Mouse (Mus musculus) myocyte (in vitro differentiated cells): ENCODE data around the gene D1Pas1. TPM values are rescaled to one million over a fixed set of nuclear protein-coding genes. Genes with fewer than 3 reads are reported as not detected.

ENCODE experiments used
- H3K27me3 ChIP-seq: one replicate; pipeline ENCODE4 v1.6.1; 2011; ENCODE audit not compliant: control insufficient read depth, insufficient read depth, insufficient read length
- H3K36me3 ChIP-seq: one replicate; pipeline ENCODE4 v1.6.1; 2011; ENCODE audit not compliant: control insufficient read depth, insufficient read depth
- H3K4me2 ChIP-seq: one replicate; pipeline ENCODE4 v1.6.1; 2011; ENCODE audit warnings: low read depth, control low read depth
- H3K4me3 ChIP-seq: one replicate; pipeline ENCODE4 v1.5.1; 2011; ENCODE audit warnings: mild to moderate bottlenecking, control low read depth, moderate library complexity
- H3K79me2 ChIP-seq: one replicate; pipeline ENCODE4 v1.6.1; 2011; ENCODE audit not compliant: control insufficient read depth, insufficient read depth
- H3ac ChIP-seq: one replicate; pipeline ENCODE4 v1.6.1; 2011; ENCODE audit not compliant: control insufficient read depth, insufficient read length
- CEBPB ChIP-seq: IDR thresholded peaks from 2 replicates; pipeline ENCODE4 v1.6.1; 2011; ENCODE audit warnings: mild to moderate bottlenecking, moderate library complexity; ENCODE audit not compliant: poor library complexity, insufficient read depth, severe bottlenecking
- E2F4 ChIP-seq: IDR thresholded peaks from one replicate; pipeline ENCODE4 v1.6.1; 2011; ENCODE audit warnings: mild to moderate bottlenecking, control low read depth, moderate library complexity; ENCODE audit not compliant: insufficient read depth
- MAX ChIP-seq: IDR thresholded peaks from one replicate; pipeline ENCODE4 v1.6.1; 2011; ENCODE audit warnings: low read depth, mild to moderate bottlenecking, control low read depth
- MYOD1 ChIP-seq, 3 experiments: IDR thresholded peaks; one replicate each; pipeline ENCODE4 v1.6.1; 2011; ENCODE audit warnings: control low read depth in 2 of 3, low read depth in 2 of 3, mild to moderate bottlenecking in 2 of 3, moderate library complexity in 1 of 3; ENCODE audit not compliant: insufficient read length in 2 of 3, control insufficient read depth in 1 of 3
- MYOG ChIP-seq, 3 experiments: IDR thresholded peaks; one replicate each; pipeline ENCODE4 v1.6.1; 2011; ENCODE audit warnings: control low read depth in 2 of 3, low read depth in 2 of 3, mild to moderate bottlenecking in 2 of 3; ENCODE audit not compliant: insufficient read length in 2 of 3, control insufficient read depth in 1 of 3, insufficient read depth in 1 of 3
- POLR2A ChIP-seq: IDR thresholded peaks from one replicate; pipeline ENCODE4 v1.6.1; 2011; ENCODE audit warnings: low read depth, mild to moderate bottlenecking, control low read depth, moderate library complexity; ENCODE audit not compliant: insufficient read length
- POLR2AphosphoS2 ChIP-seq: IDR thresholded peaks from one replicate; pipeline ENCODE4 v1.6.1; 2011; ENCODE audit warnings: low read depth, control low read depth; ENCODE audit not compliant: insufficient read length
- REST ChIP-seq: IDR thresholded peaks from one replicate; pipeline ENCODE4 v1.6.1; 2011; ENCODE audit warnings: mild to moderate bottlenecking, control low read depth, moderate library complexity; ENCODE audit not compliant: insufficient read depth, insufficient read length
- SRF ChIP-seq: IDR thresholded peaks from one replicate; pipeline ENCODE4 v1.6.1; 2011; ENCODE audit warnings: low read depth; ENCODE audit not compliant: control insufficient read depth, insufficient read length
- TCF12 ChIP-seq: IDR thresholded peaks from one replicate; pipeline ENCODE4 v1.6.1; 2011; ENCODE audit warnings: mild to moderate bottlenecking, control low read depth; ENCODE audit not compliant: poor library complexity, insufficient read depth, severe bottlenecking
- TCF3 ChIP-seq: IDR thresholded peaks from one replicate; pipeline ENCODE4 v1.6.1; 2011; ENCODE audit warnings: low read depth, control low read depth; ENCODE audit not compliant: insufficient read length
- USF1 ChIP-seq: IDR thresholded peaks from one replicate; pipeline ENCODE4 v1.6.1; 2011; ENCODE audit warnings: low read depth, mild to moderate bottlenecking, control low read depth, moderate library complexity
- polyA plus RNA-seq: library from polyadenylated mRNA; unstranded; fragments of >200 nt; fragmentation: generic; extraction: Trizol; gene quantifications from one replicate; pipeline ENCODE4 v1.2.1, GENCODE M21; 2012; ENCODE audit warnings: missing spikeins

The D1Pas1 gene
- polyA plus RNA-seq, 1 experiment, result not detected

DNA sequence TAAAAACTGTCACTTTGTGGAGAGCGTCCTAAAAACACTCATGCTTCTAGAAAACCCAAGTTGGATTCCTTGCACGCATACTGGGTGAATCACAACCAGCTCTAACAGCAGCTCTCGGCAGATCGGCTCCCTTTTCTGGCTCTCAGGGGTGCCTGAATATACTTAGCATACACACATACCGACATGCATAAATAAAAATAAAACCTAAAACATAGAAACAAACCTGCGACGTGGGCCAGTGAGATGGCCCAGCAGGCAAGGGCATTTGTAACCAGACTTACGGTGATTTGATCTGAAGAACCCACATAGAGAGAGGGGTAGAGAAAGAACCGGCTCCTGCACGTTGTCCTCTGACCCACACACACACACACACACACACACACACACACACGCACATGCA lies 17.9 kb downstream of the D1Pas1 start:
- H3K4me3 ChIP-seq, result no peak overlapping the region
- H3K79me2 ChIP-seq, result no peaks in the 10 kb centered on the region
- no peaks in the 10 kb centered on the region for H3K27me3 ChIP-seq
- H3ac ChIP-seq, result no peak overlapping the region
- TF ChIP-seq TCF3 (no peak), MYOD1 (IDR thresholded peaks at IDR 0.05; ENCODE audit: control insufficient read depth in 1 of 3, insufficient read length in 2 of 3, low read depth in 2 of 3) (no peak), MYOG (IDR thresholded peaks at IDR 0.05; ENCODE audit: control insufficient read depth in 1 of 3, insufficient read depth in 1 of 3, insufficient read length in 2 of 3, low read depth in 2 of 3) (no peak), CEBPB (no peak), POLR2A (no peak), TCF12 (no peak), SRF (no peak), POLR2AphosphoS2 (no peak), USF1 (no peak), REST (no peak)
- H3K4me2 ChIP-seq, result no peak overlapping the region
- no peaks in the 10 kb centered on the region for H3K36me3 ChIP-seq

DNA sequence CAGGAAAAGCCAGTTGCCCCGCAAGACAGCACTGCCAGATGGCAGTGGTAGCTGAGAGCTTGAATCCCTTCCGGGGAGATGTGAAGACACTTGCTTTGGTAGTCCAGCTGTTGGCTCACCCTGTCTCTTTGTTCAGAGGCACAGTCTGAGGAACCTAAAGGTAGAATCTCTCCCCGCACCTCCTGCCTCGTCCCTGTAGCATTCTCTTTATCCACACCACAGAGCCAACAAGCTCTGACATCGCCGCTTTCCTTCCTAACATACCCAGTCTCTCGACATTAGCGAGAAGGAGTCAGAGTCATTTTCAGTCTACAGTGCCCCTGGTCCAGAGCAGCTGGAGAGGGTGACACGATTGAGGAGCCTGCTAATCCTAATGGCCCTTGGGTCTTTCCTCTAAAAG lies 18.9 kb downstream of the D1Pas1 start:
- Histone ChIP-seq H3K4me3 (no peak overlapping the region), H3ac (no peak overlapping the region), H3K27me3 (no peaks in the 10 kb centered on the region), H3K79me2 (no peaks in the 10 kb centered on the region), H3K4me2 (no peak overlapping the region), H3K36me3 (no peaks in the 10 kb centered on the region)
- TF ChIP-seq TCF3, result no peak
- no peak for TF ChIP-seq MAX
- TF ChIP-seq MYOG (IDR thresholded peaks at IDR 0.05; ENCODE audit: control insufficient read depth in 1 of 3, insufficient read depth in 1 of 3, insufficient read length in 2 of 3, low read depth in 2 of 3), result no peak
- TF ChIP-seq E2F4, result no peak
- no peak for TF ChIP-seq USF1
- TF ChIP-seq TCF12, result no peak
- no peak for TF ChIP-seq MYOD1 (IDR thresholded peaks at IDR 0.05; ENCODE audit: control insufficient read depth in 1 of 3, insufficient read length in 2 of 3, low read depth in 2 of 3)
- TF ChIP-seq SRF, result no peak
- no peak for TF ChIP-seq REST
- TF ChIP-seq POLR2AphosphoS2, result no peak
- no peak for TF ChIP-seq CEBPB
- TF ChIP-seq POLR2A, result no peak

DNA sequence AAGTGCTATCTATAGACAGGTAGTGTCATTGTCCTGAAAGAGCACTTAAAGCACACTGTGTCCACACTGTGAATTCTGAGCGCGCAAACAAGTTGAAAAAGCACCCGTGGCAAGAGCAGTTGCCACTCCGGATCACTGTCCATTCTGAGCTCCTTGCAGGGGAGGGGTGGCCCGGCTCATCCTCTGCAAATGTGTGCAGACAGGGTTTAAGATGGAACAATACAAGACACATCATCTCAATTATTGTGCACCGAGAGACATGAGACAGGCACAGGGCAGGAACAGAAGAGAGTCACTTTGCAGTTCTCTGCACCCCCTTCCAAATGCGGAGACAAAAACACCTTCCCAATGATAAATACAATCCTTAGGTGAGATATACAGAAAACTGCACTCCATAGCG lies 19.3 kb downstream of the D1Pas1 start:
- H3K27me3 ChIP-seq, result no peaks in the 10 kb centered on the region
- H3K4me2 ChIP-seq, result no peak overlapping the region
- H3K79me2 ChIP-seq, result no peaks in the 10 kb centered on the region
- no peaks in the 10 kb centered on the region for H3K36me3 ChIP-seq
- H3K4me3 ChIP-seq, result no peak overlapping the region
- H3ac ChIP-seq, result no peak overlapping the region
- TF ChIP-seq MAX (no peak), MYOG (IDR thresholded peaks at IDR 0.05; ENCODE audit: control insufficient read depth in 1 of 3, insufficient read depth in 1 of 3, insufficient read length in 2 of 3, low read depth in 2 of 3) (no peak), MYOD1 (IDR thresholded peaks at IDR 0.05; ENCODE audit: control insufficient read depth in 1 of 3, insufficient read length in 2 of 3, low read depth in 2 of 3) (no peak), TCF3 (no peak), POLR2AphosphoS2 (no peak), POLR2A (no peak), REST (no peak), USF1 (no peak), SRF (no peak), E2F4 (no peak), CEBPB (no peak), TCF12 (no peak)

DNA sequence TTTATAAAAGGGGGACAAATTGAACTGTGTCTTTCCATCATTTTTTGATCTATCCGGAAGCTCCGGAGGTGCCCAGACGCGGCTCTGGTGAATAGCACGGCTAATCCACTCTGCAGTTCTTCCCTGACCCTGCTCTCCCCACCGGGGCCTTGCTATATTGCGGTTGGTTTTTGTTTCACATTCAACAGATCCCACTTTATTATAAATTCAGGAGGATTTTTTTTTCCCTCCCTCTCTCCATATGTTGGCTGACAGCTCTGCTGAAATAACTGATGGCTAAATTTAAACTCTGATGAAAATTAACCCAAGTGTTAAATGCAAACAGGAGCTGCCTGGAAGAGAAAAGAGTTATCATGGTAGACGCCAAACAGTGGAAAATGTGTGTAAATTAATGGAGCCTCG lies 21.1 kb downstream of the D1Pas1 start:
- Histone ChIP-seq H3K79me2 (no peaks in the 10 kb centered on the region), H3ac (no peak overlapping the region), H3K4me2 (peak overlapping the region; percentile 30), H3K27me3 (no peaks in the 10 kb centered on the region), H3K36me3 (no peaks in the 10 kb centered on the region), H3K4me3 (no peak overlapping the region)
- TF ChIP-seq MYOG (IDR thresholded peaks at IDR 0.05; ENCODE audit: control insufficient read depth in 1 of 3, insufficient read depth in 1 of 3, insufficient read length in 2 of 3, low read depth in 2 of 3), result no peak
- TF ChIP-seq POLR2AphosphoS2, result no peak
- TF ChIP-seq E2F4, result no peak
- no peak for TF ChIP-seq REST
- no peak for TF ChIP-seq MAX
- TF ChIP-seq CEBPB, result no peak
- no peak for TF ChIP-seq TCF3
- TF ChIP-seq MYOD1 (IDR thresholded peaks at IDR 0.05; ENCODE audit: control insufficient read depth in 1 of 3, insufficient read length in 2 of 3, low read depth in 2 of 3), result no peak
- TF ChIP-seq USF1, result no peak
- TF ChIP-seq POLR2A, result no peak
- no peak for TF ChIP-seq TCF12
- TF ChIP-seq SRF, result no peak
